Mouse (Mus musculus): ENCODE data around the gene Cep95. TPM values are rescaled to one million over a fixed set of nuclear protein-coding genes. Genes with fewer than 3 reads are reported as not detected.
A peak's percentile ranks its signal among the peaks of the same experiment; 100 is the strongest.
"Not testable (repeated sequence)": the region's sequence is repeated elsewhere in the genome, so short reads cannot be mapped to it uniquely, and the experiment has no call there.

The Cep95 gene
- polyA plus RNA-seq, 1 experiment: 2.0 TPM

GRCm38 (mm10) chr11:106770195-106770974 is 18.7 kb upstream of the Cep95 start:
- peaks cover 88% of the 10 kb centered on the region for H3K36me3 ChIP-seq (replicated peaks; ENCODE audit: low read length)
- peaks cover under 1% of the 10 kb centered on the region; the same call in 1 of the 2 replicates for H3K4me1 ChIP-seq
- TF ChIP-seq GATA1 (IDR thresholded peaks at IDR 0.05; ENCODE audit: borderline replicate concordance, low read length) (no peak), FLI1 (IDR thresholded peaks at IDR 0.05; ENCODE audit: low read length) (no peak)
- peaks cover 4% of the 10 kb centered on the region; the same call in 1 of the 2 replicates for H3K9me3 ChIP-seq
- H3K4me3 ChIP-seq (replicated peaks): no peak overlapping the region
- H3K27me3 ChIP-seq (replicated peaks): no peaks in the 10 kb centered on the region

- no peak for TF ChIP-seq FLI1 (IDR thresholded peaks at IDR 0.05; ENCODE audit: low read length)
- TF ChIP-seq GATA1 (IDR thresholded peaks at IDR 0.05; ENCODE audit: borderline replicate concordance, low read length): no peak
- H3K27me3 ChIP-seq (replicated peaks): no peaks in the 10 kb centered on the region
- no peaks in the 10 kb centered on the region for H3K9me3 ChIP-seq
- peaks cover 83% of the 10 kb centered on the region for H3K36me3 ChIP-seq (replicated peaks; ENCODE audit: low read length)
- H3K4me3 ChIP-seq (replicated peaks): no peak overlapping the region
- peaks cover 8% of the 10 kb centered on the region; the same call in 1 of the 2 replicates for H3K4me1 ChIP-seq
Measured at GRCm38 (mm10) chr11:106773061-106773460, 16.0 kb upstream of the Cep95 start.

- Histone ChIP-seq H3K4me3 (replicated peaks) (no peak overlapping the region), H3K9me3 (no peaks in the 10 kb centered on the region), H3K4me1 (peaks cover 23% of the 10 kb centered on the region), H3K27me3 (replicated peaks) (no peaks in the 10 kb centered on the region), H3K36me3 (replicated peaks; ENCODE audit: low read length) (peaks cover 71% of the 10 kb centered on the region)
- TF ChIP-seq FLI1 (IDR thresholded peaks at IDR 0.05; ENCODE audit: low read length) (no peak), GATA1 (IDR thresholded peaks at IDR 0.05; ENCODE audit: borderline replicate concordance, low read length) (no peak)
Measured at GRCm38 (mm10) chr11:106776960-106777359, 12.1 kb upstream of the Cep95 start.

GRCm38 (mm10) chr11:106777395-106777794 is 11.7 kb upstream of the Cep95 start:
- TF ChIP-seq FLI1 (IDR thresholded peaks at IDR 0.05; ENCODE audit: low read length) (no peak), GATA1 (IDR thresholded peaks at IDR 0.05; ENCODE audit: borderline replicate concordance, low read length) (no peak)
- peaks cover 71% of the 10 kb centered on the region for H3K36me3 ChIP-seq (replicated peaks; ENCODE audit: low read length)
- peaks cover 25% of the 10 kb centered on the region for H3K4me1 ChIP-seq
- H3K4me3 ChIP-seq (replicated peaks): no peak overlapping the region
- no peaks in the 10 kb centered on the region for H3K9me3 ChIP-seq
- H3K27me3 ChIP-seq (replicated peaks): no peaks in the 10 kb centered on the region

GRCm38 (mm10) chr11:106778132-106778531 is 10.9 kb upstream of the Cep95 start:
- TF ChIP-seq GATA1 (IDR thresholded peaks at IDR 0.05; ENCODE audit: borderline replicate concordance, low read length) (no peak), FLI1 (IDR thresholded peaks at IDR 0.05; ENCODE audit: low read length) (no peak)
- no peaks in the 10 kb centered on the region for H3K9me3 ChIP-seq
- H3K4me1 ChIP-seq: peaks cover 32% of the 10 kb centered on the region
- H3K27me3 ChIP-seq (replicated peaks): no peaks in the 10 kb centered on the region
- no peak overlapping the region for H3K4me3 ChIP-seq (replicated peaks)
- peaks cover 71% of the 10 kb centered on the region for H3K36me3 ChIP-seq (replicated peaks; ENCODE audit: low read length)

DNA sequence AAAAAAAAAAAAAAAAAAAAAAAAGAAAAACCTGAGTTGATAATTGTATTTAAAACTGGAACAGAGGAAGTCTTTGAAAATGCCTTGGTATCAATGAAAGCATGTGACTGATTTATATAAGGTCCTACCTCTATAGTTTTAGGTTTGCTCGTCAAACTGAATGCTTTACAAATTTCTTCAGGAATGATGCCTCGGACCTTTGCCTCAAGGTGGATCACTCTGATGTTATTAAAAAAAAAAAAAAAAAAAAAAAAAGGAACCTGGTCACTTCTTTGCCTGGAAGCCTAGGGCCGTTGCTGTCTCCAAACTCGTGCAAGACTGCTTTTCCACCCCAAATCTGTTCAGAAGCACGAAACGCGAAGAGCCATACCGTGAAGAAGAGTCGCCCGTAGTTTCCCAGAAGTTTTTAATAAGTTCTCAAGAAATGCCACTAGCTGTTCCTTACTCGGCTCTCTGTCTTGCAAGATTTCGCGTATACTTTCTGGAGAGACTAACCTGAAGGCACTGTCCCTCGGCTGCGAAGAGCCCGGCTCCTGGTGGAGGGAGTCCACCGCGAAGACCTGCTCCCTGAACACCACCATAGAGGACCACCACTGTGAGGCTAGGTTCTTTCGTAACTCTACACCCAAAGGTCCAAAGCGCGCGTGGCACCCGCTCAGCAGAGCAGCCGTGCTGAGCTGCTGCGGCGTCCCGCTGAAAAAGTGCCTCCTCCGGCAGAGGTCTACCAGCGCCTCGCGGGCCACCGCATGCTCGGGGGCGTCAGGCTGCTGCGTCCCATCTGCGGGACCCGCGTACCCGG is 10.3 kb upstream of the Cep95 start:
- TF ChIP-seq GATA1 (IDR thresholded peaks at IDR 0.05; ENCODE audit: borderline replicate concordance, low read length) (no peak), FLI1 (IDR thresholded peaks at IDR 0.05; ENCODE audit: low read length) (no peak)
- Histone ChIP-seq H3K4me1 (peaks cover 38% of the 10 kb centered on the region), H3K27me3 (replicated peaks) (no peaks in the 10 kb centered on the region), H3K9me3 (no peaks in the 10 kb centered on the region), H3K36me3 (replicated peaks; ENCODE audit: low read length) (peaks cover 71% of the 10 kb centered on the region), H3K4me3 (replicated peaks) (peak overlapping the region; percentile 97)

GRCm38 (mm10) chr11:106779388-106780088 is 9.5 kb upstream of the Cep95 start, which contains the start of gene Polg2:
Polg2 (minus strand) TSS chr11:106779537.
- Histone ChIP-seq H3K9me3 (no peaks in the 10 kb centered on the region), H3K36me3 (replicated peaks; ENCODE audit: low read length) (peaks cover 71% of the 10 kb centered on the region), H3K4me3 (replicated peaks) (peak within 1 kb of the TSS; percentile 97), H3K4me1 (peaks cover 41% of the 10 kb centered on the region), H3K27me3 (replicated peaks) (no peaks in the 10 kb centered on the region)
- TF ChIP-seq GATA1 (IDR thresholded peaks at IDR 0.05; ENCODE audit: borderline replicate concordance, low read length): no peak
- TF ChIP-seq FLI1 (IDR thresholded peaks at IDR 0.05; ENCODE audit: low read length): no peak

DNA sequence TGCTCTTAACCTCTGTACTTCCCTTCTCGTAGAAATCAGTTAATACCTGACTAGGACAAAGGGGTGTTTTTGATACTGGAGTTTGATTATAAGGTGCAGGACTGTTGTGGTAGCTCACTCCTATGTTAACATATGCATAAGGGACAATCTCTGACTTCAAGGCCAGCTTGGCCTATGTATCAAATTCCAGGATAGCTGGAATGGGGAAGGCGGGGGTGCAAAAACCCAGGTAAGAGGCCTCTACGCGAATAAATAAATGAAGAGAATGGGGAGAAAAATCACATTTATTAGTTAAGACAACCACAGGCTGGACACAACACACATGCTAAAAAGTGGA is 9.0 kb upstream of the Cep95 start:
- Histone ChIP-seq H3K27me3 (replicated peaks) (no peaks in the 10 kb centered on the region), H3K4me3 (replicated peaks) (peak overlapping the region; percentile 97), H3K9me3 (no peaks in the 10 kb centered on the region), H3K36me3 (replicated peaks; ENCODE audit: low read length) (peaks cover 71% of the 10 kb centered on the region), H3K4me1 (peaks cover 41% of the 10 kb centered on the region)
- TF ChIP-seq GATA1 (IDR thresholded peaks at IDR 0.05; ENCODE audit: borderline replicate concordance, low read length) (no peak), FLI1 (IDR thresholded peaks at IDR 0.05; ENCODE audit: low read length) (no peak)

- Histone ChIP-seq H3K4me1 (peaks cover 46% of the 10 kb centered on the region), H3K36me3 (replicated peaks; ENCODE audit: low read length) (peaks cover 71% of the 10 kb centered on the region), H3K4me3 (replicated peaks) (no peak overlapping the region), H3K27me3 (replicated peaks) (no peaks in the 10 kb centered on the region), H3K9me3 (no peaks in the 10 kb centered on the region)
- TF ChIP-seq GATA1 (IDR thresholded peaks at IDR 0.05; ENCODE audit: borderline replicate concordance, low read length): no peak
- no peak for TF ChIP-seq FLI1 (IDR thresholded peaks at IDR 0.05; ENCODE audit: low read length)
Measured at GRCm38 (mm10) chr11:106780590-106781220, 8.3 kb upstream of the Cep95 start.

DNA sequence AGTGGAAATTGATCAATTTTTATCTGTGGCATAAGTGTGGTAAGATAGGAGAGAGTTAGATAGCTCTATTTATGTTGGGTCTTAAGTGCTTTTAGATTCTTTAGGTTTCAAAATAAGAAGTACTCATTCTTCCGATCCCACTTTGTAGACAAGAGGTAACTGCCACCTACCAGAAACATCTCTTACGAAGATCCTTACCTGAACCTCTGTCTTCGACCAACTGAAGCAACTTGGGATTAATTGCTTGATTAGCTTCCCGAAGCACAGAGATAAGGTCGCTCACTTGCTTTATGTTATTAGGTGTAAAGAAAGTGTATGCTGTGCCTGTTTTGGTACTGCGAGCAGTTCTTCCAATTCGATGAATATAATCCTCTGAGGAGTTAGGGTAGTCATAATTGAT is 6.8 kb upstream of the Cep95 start:
- Histone ChIP-seq H3K36me3 (replicated peaks; ENCODE audit: low read length) (peaks cover 74% of the 10 kb centered on the region), H3K4me1 (peaks cover 48% of the 10 kb centered on the region)
- H3K4me3 ChIP-seq (replicated peaks); H3K9me3 ChIP-seq; H3K27me3 ChIP-seq (replicated peaks): not testable (repeated sequence)

Measured in megakaryocyte, embryonic 14.5 days (primary cell).